Mouse (Mus musculus) T-helper 2 cell (primary cell): ENCODE results near the gene Zfp719.

Source experiments
- in situ Hi-C: fragments of 300-600 bp; cut with MboI, MseI; formaldehyde crosslinking; loops from one replicate; pipeline ENCODE4 v1.15.1; 2025; ENCODE audit warnings: high pct_unique_total_duplicates

The Zfp719 gene

GRCm38 (mm10) chr7:43606896-43607742 is 27.7 kb downstream of the Zfp719 start, which contains the start of gene Zfp819:
Zfp819 (plus strand) TSS chr7:43607169.
- in situ Hi-C loops: no loop called here

GRCm38 (mm10) chr7:43607743-43608287 is 28.4 kb downstream of the Zfp719 start:
- in situ Hi-C loops: no loop called here

- in situ Hi-C loops: no loop called here
Measured at GRCm38 (mm10) chr7:43608316-43608824, 29.0 kb downstream of the Zfp719 start.

- in situ Hi-C loops: no loop called here
Measured at GRCm38 (mm10) chr7:43613816-43614551, 34.6 kb downstream of the Zfp719 start.

GRCm38 (mm10) chr7:43622927-43623326 is 43.5 kb downstream of the Zfp719 start:
- in situ Hi-C loops: no loop called here

- in situ Hi-C loops: no loop called here
Measured at GRCm38 (mm10) chr7:43623819-43624218, 44.4 kb downstream of the Zfp719 start.

- in situ Hi-C loops: no loop called here
Measured at GRCm38 (mm10) chr7:43625065-43625464, 45.7 kb downstream of the Zfp719 start.

- in situ Hi-C loops: no loop called here
Measured at GRCm38 (mm10) chr7:43625794-43626422, 46.5 kb downstream of the Zfp719 start.

GRCm38 (mm10) chr7:43633940-43634339 is 54.5 kb downstream of the Zfp719 start:
- in situ Hi-C loops: no loop called here

GRCm38 (mm10) chr7:43634500-43634899 is 55.1 kb downstream of the Zfp719 start, which contains the start of gene Ceacam18:
Ceacam18 (plus strand) TSS chr7:43634707.
- in situ Hi-C loops: no loop called here

GRCm38 (mm10) chr7:43636194-43636593 is 56.8 kb downstream of the Zfp719 start:
- in situ Hi-C loops: no loop called here

GRCm38 (mm10) chr7:43637118-43637517 is 57.7 kb downstream of the Zfp719 start:
- in situ Hi-C loops: no loop called here

GRCm38 (mm10) chr7:43642587-43642986 is 63.2 kb downstream of the Zfp719 start:
- in situ Hi-C loops: no loop called here
